Mouse (Mus musculus) heart, adult 18-20 months (tissue): ENCODE measurements at regions not wholly inside any gene's neighbourhood (a gene's known extent, or its start where the extent isn't known, plus 50 kb on each side); places are given as distances from the start of the nearest gene placed in this dataset.
"Not testable (repeated sequence)": the region's sequence is repeated elsewhere in the genome, so short reads cannot be mapped to it uniquely, and the experiment has no call there.

Source experiments
- DNase-seq, 2 experiments: peaks; one replicate each; pipeline ENCODE4 v3.0.0; 2021 to 2022; ENCODE audit warnings: mixed read lengths in 1 of 2

- no peak for DNase-seq
Observed at GRCm38 (mm10) chr16:84627052-84627451, 108.5 kb downstream of the Mrpl39 start.

- DNase-seq, result no peak
Observed at GRCm38 (mm10) chr16:84629868-84630267, 105.7 kb downstream of the Mrpl39 start.

- not testable (repeated sequence) for DNase-seq
Observed at GRCm38 (mm10) chr16:84644446-84644845, 91.1 kb downstream of the Mrpl39 start.

GRCm38 (mm10) chr16:84646172-84646684 lies 89.3 kb downstream of the Mrpl39 start:
- DNase-seq, result no peak

GRCm38 (mm10) chr16:84650646-84651045 lies 84.9 kb downstream of the Mrpl39 start:
- no peak for DNase-seq

- DNase-seq, result no peak
Observed at GRCm38 (mm10) chr16:84653873-84654272, 81.7 kb downstream of the Mrpl39 start.

- DNase-seq, result peak in 1 of 2 experiments; percentile 42
Observed at GRCm38 (mm10) chr16:84661879-84662278, 73.7 kb downstream of the Mrpl39 start.

- no peak for DNase-seq
Observed at GRCm38 (mm10) chr16:84663581-84663980, 72.0 kb downstream of the Mrpl39 start.
